Comparison of ENCODE assay signal across 34 mouse cellular contexts in the genomic region with DNA sequence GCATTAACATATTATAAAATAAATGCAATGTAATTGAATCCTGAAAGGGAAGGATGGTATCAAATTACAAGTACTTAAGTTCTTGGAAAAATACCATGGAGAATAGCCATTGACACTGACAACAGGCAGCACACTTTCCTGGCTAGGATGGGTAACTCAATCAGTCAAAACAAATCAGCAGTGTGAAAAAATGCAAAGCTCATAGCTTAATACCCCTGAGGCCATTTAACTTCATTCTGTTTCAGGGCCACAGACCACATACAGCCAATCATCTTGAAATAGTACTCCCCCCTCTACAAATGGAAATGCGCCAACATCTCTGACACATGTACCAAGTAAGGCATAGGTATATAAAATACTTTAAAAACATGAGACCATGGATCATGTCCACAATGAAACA. TPM values are rescaled to one million over a fixed set of nuclear protein-coding genes. Genes with fewer than 3 reads are reported as not detected.
DNase-seq lines count a peak whose midpoint lies in the region; ATAC-seq lines count a peak whose summit lies in the region.
"Had no signal": no experiment of that assay in that cellular context is flagged by ENCODE, and none has a peak within 500 bp of the region (broad histone marks: within the 10 kb centered on the region; RNA-seq: fewer than 3 reads in every experiment).

No protein-coding gene starts in this region.

- no peak overlapping the region for H3K4me2 ChIP-seq in intestine, embryonic 14.5 days (ENCODE audit: low read length)
- H3K4me2 ChIP-seq in intestine, embryonic 15.5 days (replicated peaks), result no peak overlapping the region
- no peak overlapping the region for H3K4me2 ChIP-seq in midbrain, embryonic 13.5 days (replicated peaks)
- H3K4me2 ChIP-seq: embryonic facial prominence, embryonic 12.5 days; heart, embryonic 15.5 days; hindbrain, embryonic 12.5 days had no signal

- ATAC-seq in intestine, embryonic 14.5 days (replicated peaks; ENCODE audit: low FRiP score, low TSS enrichment, low read depth), result no peak
- ATAC-seq in intestine, embryonic 15.5 days, result no peak
- no peak for ATAC-seq in midbrain, embryonic 13.5 days
- ATAC-seq: CD4-positive, CD25-positive, alpha-beta regulatory T cell, adult 4 months; forebrain, embryonic 16.5 days; hindbrain, postnatal 0 days; intestine, postnatal 0 days; midbrain, embryonic 16.5 days had no signal

- H3K36me3 ChIP-seq in intestine, embryonic 14.5 days (ENCODE audit: control insufficient read depth, insufficient read depth, low read length), result peaks cover 52% of the 10 kb centered on the region
- peaks cover 11% of the 10 kb centered on the region; the same call in 1 of the 2 replicates for H3K36me3 ChIP-seq in intestine, embryonic 15.5 days
- peaks cover 33% of the 10 kb centered on the region for H3K36me3 ChIP-seq in midbrain, embryonic 13.5 days

- no peaks in the 10 kb centered on the region for H3K9me3 ChIP-seq in intestine, embryonic 14.5 days (ENCODE audit: control insufficient read depth, low read length)
- no peaks in the 10 kb centered on the region for H3K9me3 ChIP-seq in intestine, embryonic 15.5 days
- no peaks in the 10 kb centered on the region for H3K9me3 ChIP-seq in midbrain, embryonic 13.5 days
- H3K9me3 ChIP-seq: embryonic facial prominence, embryonic 12.5 days; forebrain, embryonic 10.5 days; heart, embryonic 10.5 days; heart, embryonic 15.5 days; hindbrain, embryonic 12.5 days; midbrain, embryonic 10.5 days; neural tube, embryonic 13.5 days had no signal

- WGBS in intestine, embryonic 14.5 days, result 91% methylated on average over 1 of the region's 1 CpGs
- 77% methylated on average over 1 of the region's 1 CpGs for WGBS in intestine, embryonic 15.5 days
- WGBS in midbrain, embryonic 13.5 days, result 79% methylated on average over 1 of the region's 1 CpGs

- H3K4me1 ChIP-seq in intestine, embryonic 14.5 days (replicated peaks; ENCODE audit: control insufficient read depth, insufficient read depth, low read length), result peaks cover 27% of the 10 kb centered on the region
- H3K4me1 ChIP-seq in intestine, embryonic 15.5 days (replicated peaks), result peaks cover 20% of the 10 kb centered on the region
- H3K4me1 ChIP-seq in midbrain, embryonic 13.5 days (replicated peaks), result peaks cover 48% of the 10 kb centered on the region

- peak; percentile 26 for DNase-seq in embryo, embryonic 10.5 days (ENCODE audit: low spot score)
- no peak for DNase-seq in embryo, embryonic 9.5 days (ENCODE audit: extremely low spot score)
- DNase-seq in intestine, embryonic 14.5 days (ENCODE audit: low spot score), result peak; percentile 32
- DNase-seq in 3134 (ENCODE audit: extremely low read depth, insufficient read length, low spot score) (peak; percentile 16), NIH3T3 (ENCODE audit: low read depth) (peak; percentile 77)
- no peak for DNase-seq in urinary bladder, postnatal 14 days (ENCODE audit: low spot score)
- DNase-seq: adrenal gland, postnatal 10 days; cerebellum, adult 11 months; cerebellum, adult 9-10 months; cerebellum, postnatal 36 days; gastrocnemius, adult 2 months; gastrocnemius, postnatal 36 days; heart, postnatal 36 days; kidney, postnatal 25 days; liver; lung, adult 2 months; right cerebral cortex, postnatal 4 days; thymus, adult 2 months; thymus, postnatal 36 days had no signal

- H3K27ac ChIP-seq in intestine, embryonic 14.5 days (ENCODE audit: low read depth), result no peak overlapping the region
- H3K27ac ChIP-seq in intestine, embryonic 15.5 days, result no peak overlapping the region
- H3K27ac ChIP-seq in midbrain, embryonic 13.5 days, result no peak overlapping the region
- H3K27ac ChIP-seq: embryonic facial prominence, embryonic 12.5 days; forebrain, embryonic 10.5 days; gastrocnemius, adult 2 months; heart, embryonic 10.5 days; heart, embryonic 15.5 days; hindbrain, embryonic 12.5 days; hindbrain, postnatal 0 days; liver, embryonic 14.5 days; midbrain, embryonic 10.5 days; neural tube, embryonic 13.5 days had no signal

- no peak overlapping the region for H3K9ac ChIP-seq in intestine, embryonic 14.5 days (ENCODE audit: low read length)
- no peak overlapping the region for H3K9ac ChIP-seq in intestine, embryonic 15.5 days
- H3K9ac ChIP-seq in midbrain, embryonic 13.5 days (replicated peaks), result no peak overlapping the region
- H3K9ac ChIP-seq: embryonic facial prominence, embryonic 12.5 days; heart, embryonic 15.5 days; hindbrain, embryonic 12.5 days; liver, embryonic 14.5 days; neural tube, embryonic 13.5 days had no signal

- H3K4me3 ChIP-seq in intestine, embryonic 14.5 days (ENCODE audit: low read depth, low read length), result no peak overlapping the region
- H3K4me3 ChIP-seq in intestine, embryonic 15.5 days (replicated peaks), result no peak overlapping the region
- H3K4me3 ChIP-seq in midbrain, embryonic 13.5 days (replicated peaks), result no peak overlapping the region
- H3K4me3 ChIP-seq: embryonic facial prominence, embryonic 12.5 days; forebrain, embryonic 10.5 days; gastrocnemius, adult 2 months; heart, embryonic 10.5 days; heart, embryonic 15.5 days; hindbrain, embryonic 12.5 days; midbrain, embryonic 10.5 days; neural tube, embryonic 13.5 days had no signal

- H3K27me3 ChIP-seq in intestine, embryonic 14.5 days (replicated peaks; ENCODE audit: control insufficient read depth, insufficient read depth, low read length), result no peaks in the 10 kb centered on the region
- no peaks in the 10 kb centered on the region for H3K27me3 ChIP-seq in intestine, embryonic 15.5 days (replicated peaks)
- no peaks in the 10 kb centered on the region for H3K27me3 ChIP-seq in midbrain, embryonic 13.5 days
- H3K27me3 ChIP-seq: embryonic facial prominence, embryonic 12.5 days; heart, embryonic 15.5 days; hindbrain, embryonic 12.5 days; neural tube, embryonic 13.5 days had no signal

RNA-seq across cellular contexts. Expression of gene Bmp8a, which starts 59.2 kb away (rescaled TPM):
- 0.12 and 0.19 TPM in 2 replicates for polyA plus RNA-seq in intestine, embryonic 14.5 days (2014; fragmentation: Nextera tagmentation; extraction: Ambion mirVana)
- polyA plus RNA-seq in intestine, embryonic 15.5 days (2015; fragmentation: Nextera tagmentation; extraction: Ambion mirVana), result 0.53 and 0.81 TPM in 2 replicates
- 0.13 TPM in 1 of 2 replicates, not detected in the other for polyA plus RNA-seq in midbrain, embryonic 13.5 days (2015; fragmentation: Nextera tagmentation; extraction: Ambion mirVana)
- polyA plus RNA-seq: CD4-positive, CD25-positive, alpha-beta regulatory T cell, adult 4 months; heart, embryonic 15.5 days had no signal

Comparison
In these comparisons a context has a peak if more than half of its experiments do, and no peak if none do; other contexts are left out.
1. DNase-seq: peak in embryo, embryonic 10.5 days (single experiment), intestine, embryonic 14.5 days (single experiment), 3134 (single experiment) and NIH3T3 (single experiment); none in embryo, embryonic 9.5 days (single experiment) and urinary bladder, postnatal 14 days (single experiment).